Comparison of ENCODE assay signal across 31 mouse cellular contexts in genomic region chr8:128612607-128613006, GRCm38 (mm10).
"Had no signal": no experiment of that assay in that cellular context is flagged by ENCODE, and none has a peak within 500 bp of the region (broad histone marks: within the 10 kb centered on the region; RNA-seq: fewer than 3 reads in every experiment).

No protein-coding gene starts in this region.

- H3K27ac ChIP-seq: left cerebral cortex, adult 2 months; limb, embryonic 10.5 days; limb, embryonic 12.5 days; limb, embryonic 13.5 days; limb, embryonic 15.5 days; liver, embryonic 12.5 days; liver, embryonic 13.5 days; liver, embryonic 14.5 days; liver, embryonic 15.5 days; lung, embryonic 15.5 days; macrophage; midbrain, embryonic 10.5 days; midbrain, embryonic 12.5 days; midbrain, embryonic 13.5 days; midbrain, embryonic 15.5 days had no signal

- H3K36me3 ChIP-seq: limb, embryonic 10.5 days; limb, embryonic 12.5 days; limb, embryonic 13.5 days; limb, embryonic 15.5 days; liver, embryonic 12.5 days; liver, embryonic 13.5 days; liver, embryonic 15.5 days; lung, embryonic 15.5 days; midbrain, embryonic 10.5 days; midbrain, embryonic 12.5 days; midbrain, embryonic 13.5 days; midbrain, embryonic 15.5 days had no signal

- ATAC-seq: liver, embryonic 12.5 days; liver, postnatal 0 days; lung, postnatal 0 days; midbrain, embryonic 13.5 days; midbrain, embryonic 15.5 days; midbrain, embryonic 16.5 days had no signal

- H3K4me2 ChIP-seq: limb, embryonic 12.5 days; limb, embryonic 13.5 days; limb, embryonic 15.5 days; liver, embryonic 11.5 days; liver, embryonic 12.5 days; liver, embryonic 13.5 days; liver, embryonic 15.5 days; lung, embryonic 14.5 days; lung, embryonic 15.5 days; midbrain, embryonic 11.5 days; midbrain, embryonic 12.5 days; midbrain, embryonic 13.5 days; midbrain, embryonic 15.5 days had no signal

- DNase-seq: left cerebral cortex, postnatal 4 days; liver; liver, embryonic 13.5 days; liver, postnatal 0 days; lung, adult 18-20 months; lung, adult 2 months; lung, embryonic 14.5 days; lung, postnatal 10 days; lung, postnatal 14 days; lung, postnatal 36 days; lung, postnatal 4 days; midbrain, embryonic 14.5 days had no signal

- H3K9ac ChIP-seq: limb, embryonic 12.5 days; limb, embryonic 13.5 days; limb, embryonic 15.5 days; liver, embryonic 12.5 days; liver, embryonic 13.5 days; liver, embryonic 14.5 days; liver, embryonic 15.5 days; liver, postnatal 0 days; lung, embryonic 14.5 days; lung, embryonic 15.5 days; midbrain, embryonic 12.5 days; midbrain, embryonic 13.5 days; midbrain, embryonic 15.5 days had no signal

- H3K4me3 ChIP-seq: left cerebral cortex, adult 2 months; limb, embryonic 10.5 days; limb, embryonic 12.5 days; limb, embryonic 13.5 days; limb, embryonic 15.5 days; liver, embryonic 12.5 days; liver, embryonic 13.5 days; liver, embryonic 15.5 days; lung, embryonic 15.5 days; megakaryocyte, embryonic 14.5 days; midbrain, embryonic 10.5 days; midbrain, embryonic 12.5 days; midbrain, embryonic 13.5 days; midbrain, embryonic 15.5 days had no signal

- H3K9me3 ChIP-seq: limb, embryonic 10.5 days; limb, embryonic 12.5 days; limb, embryonic 13.5 days; limb, embryonic 15.5 days; liver, embryonic 12.5 days; liver, embryonic 13.5 days; liver, embryonic 15.5 days; lung, embryonic 15.5 days; megakaryocyte, embryonic 14.5 days; midbrain, embryonic 10.5 days; midbrain, embryonic 12.5 days; midbrain, embryonic 13.5 days; midbrain, embryonic 15.5 days had no signal

- H3K4me1 ChIP-seq: limb, embryonic 12.5 days; limb, embryonic 13.5 days; limb, embryonic 15.5 days; liver, embryonic 12.5 days; liver, embryonic 13.5 days; liver, embryonic 15.5 days; lung, embryonic 15.5 days; megakaryocyte, embryonic 14.5 days; midbrain, embryonic 12.5 days; midbrain, embryonic 13.5 days; midbrain, embryonic 15.5 days had no signal

- H3K27me3 ChIP-seq: limb, embryonic 12.5 days; limb, embryonic 13.5 days; limb, embryonic 15.5 days; liver, embryonic 12.5 days; liver, embryonic 13.5 days; liver, embryonic 15.5 days; lung, embryonic 15.5 days; midbrain, embryonic 12.5 days; midbrain, embryonic 13.5 days; midbrain, embryonic 15.5 days had no signal
